Mouse (Mus musculus): ENCODE measurements around the gene Gnrhr.

The Gnrhr gene

DNA sequence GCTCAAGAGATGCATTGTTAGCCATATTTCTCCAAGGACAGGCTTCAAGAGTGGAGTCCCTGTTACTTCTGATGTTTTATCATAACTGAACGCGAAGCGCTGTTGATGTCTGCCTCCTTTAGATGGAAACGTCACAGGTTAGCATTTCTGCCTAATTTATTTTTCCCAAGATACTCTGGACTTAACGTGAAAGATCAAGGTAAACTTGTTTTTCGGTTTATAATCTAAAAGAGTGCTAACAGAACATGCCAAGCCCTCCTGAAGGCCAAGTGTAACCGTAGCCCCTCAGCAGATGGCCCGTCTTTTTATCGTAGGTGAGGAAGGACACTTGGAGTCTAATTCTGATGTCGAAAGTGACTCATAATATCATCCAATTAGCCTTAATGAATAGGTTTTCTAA lies at the start of gene Gnrhr:
Gene Gnrhr, minus strand, starts transcription at position 101 of the 400 bp plus-strand sequence.
- DNase-seq, result no peak

DNA sequence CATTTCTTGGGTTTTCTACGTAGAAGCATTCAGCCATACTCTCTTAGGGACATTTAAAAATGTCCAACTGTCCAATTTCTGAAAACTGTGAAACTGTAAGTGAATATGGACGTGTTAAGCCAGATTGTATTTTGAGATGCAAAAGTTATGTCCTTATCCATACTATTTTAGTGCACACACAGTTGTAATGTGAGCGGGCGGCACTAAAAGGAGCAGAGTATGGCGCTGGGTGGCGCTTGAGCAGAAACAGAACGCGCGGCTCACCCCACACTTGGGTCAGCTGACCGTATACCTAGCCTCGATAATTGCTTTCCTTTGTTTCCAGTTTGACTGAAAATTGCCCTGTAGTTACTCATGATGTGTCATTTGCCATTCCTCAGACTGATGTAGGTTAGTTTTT lies 48.9 kb upstream of the Gnrhr start:
- no peak for DNase-seq

- no peak for DNase-seq
Observed at GRCm38 (mm10) chr5:86244880-86245279, 47.2 kb upstream of the Gnrhr start.

- DNase-seq, result no peak
Observed at GRCm38 (mm10) chr5:86244275-86244674, 46.6 kb upstream of the Gnrhr start.

DNA sequence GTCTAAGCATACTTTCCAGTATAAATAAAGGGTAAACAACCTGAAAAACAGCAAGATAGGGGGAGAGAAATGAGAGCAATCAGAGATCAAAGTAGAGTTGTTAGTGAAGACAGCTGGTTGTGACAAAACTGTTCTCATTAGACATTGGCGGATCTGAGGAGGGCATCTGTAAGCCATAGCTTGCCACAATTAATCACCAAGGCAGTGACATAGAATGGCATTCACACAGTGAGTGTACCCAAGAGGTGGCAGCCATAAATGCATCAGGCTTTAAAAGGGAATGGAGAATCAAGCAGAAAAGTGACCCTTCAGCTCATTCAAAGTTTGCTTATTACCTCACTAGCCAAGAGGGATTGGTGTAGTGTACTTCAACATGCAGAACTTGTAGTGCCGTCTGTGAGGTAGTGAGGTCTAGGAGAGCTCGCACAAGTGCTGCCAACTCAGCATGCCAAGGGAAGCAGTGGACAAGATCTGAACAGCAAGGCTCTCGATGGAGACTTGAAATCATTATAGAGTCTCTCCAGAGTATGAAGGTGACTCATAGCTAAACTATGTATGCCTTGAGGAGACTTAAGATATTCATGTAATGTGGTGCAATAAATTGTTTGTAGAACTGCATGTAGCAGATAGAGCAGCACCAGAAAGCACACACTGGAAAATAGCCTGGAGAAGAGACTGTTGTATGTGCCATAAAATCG lies 29.6 kb upstream of the Gnrhr start:
- no peak for DNase-seq

DNA sequence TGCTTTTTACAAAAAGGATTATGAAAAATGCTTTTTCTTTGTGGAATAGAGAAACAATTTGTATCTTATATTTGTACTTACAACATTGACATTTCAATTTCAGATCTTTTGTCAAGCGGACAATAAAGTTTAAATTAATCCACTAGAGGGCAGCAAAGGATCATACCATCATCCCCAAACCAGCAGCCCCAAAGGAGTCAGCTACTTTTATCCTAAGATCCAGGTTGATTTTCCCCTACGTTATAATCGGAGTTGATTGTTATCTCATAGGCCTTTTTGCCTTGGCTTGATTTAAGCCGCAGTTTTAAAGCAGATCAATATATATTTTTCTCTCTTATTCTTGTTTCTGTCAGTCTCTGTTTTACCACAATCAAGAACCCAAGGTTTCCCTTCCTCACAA lies 6.3 kb downstream of the Gnrhr start:
- DNase-seq, result peak; percentile 20

GRCm38 (mm10) chr5:86190770-86191169 lies 6.9 kb downstream of the Gnrhr start:
- no peak for DNase-seq

DNA sequence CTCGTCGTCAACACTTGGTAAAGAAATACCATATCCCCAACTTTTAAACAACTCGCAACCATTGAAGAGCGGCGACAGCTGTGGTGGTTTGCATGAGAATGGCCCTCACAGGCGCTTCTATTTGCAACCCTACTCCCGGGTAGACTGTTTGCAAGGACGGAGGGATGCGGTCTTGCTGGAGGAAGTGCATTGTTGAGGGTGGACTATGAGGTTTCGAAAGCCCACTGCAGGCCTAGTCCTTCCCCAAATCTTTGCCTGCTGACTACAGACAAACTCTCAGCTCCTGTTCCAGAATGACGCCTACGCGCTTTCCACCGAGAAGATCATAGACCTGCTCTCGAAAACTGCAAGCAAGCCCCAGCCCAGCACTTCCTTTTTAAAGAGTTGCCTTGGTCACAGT lies 7.4 kb downstream of the Gnrhr start:
- no peak for DNase-seq

DNA sequence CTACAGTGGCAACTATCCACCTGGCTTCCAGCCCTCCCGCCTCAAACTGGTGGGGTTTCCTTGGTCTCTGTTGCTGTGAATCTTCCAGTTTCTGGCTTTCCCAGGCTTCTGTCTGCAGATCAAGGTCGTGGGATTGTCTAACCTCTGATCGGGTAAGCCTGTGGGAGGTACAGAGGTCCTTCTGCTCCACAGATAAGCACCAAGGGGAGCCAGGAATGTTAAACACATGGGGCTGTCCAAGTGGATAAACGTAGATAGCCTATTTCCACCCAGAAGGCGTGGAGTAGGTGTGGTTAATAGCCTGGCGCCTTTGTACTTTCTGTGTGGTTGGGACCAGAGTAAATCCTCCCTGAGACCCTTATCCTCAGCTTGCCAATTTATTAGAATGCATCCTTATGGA lies 10.3 kb downstream of the Gnrhr start:
- no peak for DNase-seq

DNA sequence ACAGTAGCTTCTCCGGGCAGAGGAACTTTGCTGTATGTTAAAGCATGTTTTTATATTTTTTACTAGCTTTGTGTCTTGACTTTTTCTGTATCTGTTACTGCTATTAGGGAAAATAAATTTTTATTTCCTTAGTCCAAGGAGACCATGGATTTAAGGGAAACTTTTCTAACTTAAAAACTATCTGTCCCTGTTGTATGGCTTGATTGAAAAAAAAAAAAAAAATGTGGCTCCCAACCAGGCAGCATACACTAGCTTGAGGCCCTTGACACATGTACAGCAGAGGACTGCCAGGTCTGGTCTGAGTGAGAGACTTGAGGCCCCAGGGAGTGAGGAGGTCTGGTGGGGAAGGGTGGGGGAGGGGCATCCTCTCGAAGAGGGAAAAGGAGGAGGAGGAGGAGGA lies 23.9 kb downstream of the Gnrhr start:
- no peak for DNase-seq

DNA sequence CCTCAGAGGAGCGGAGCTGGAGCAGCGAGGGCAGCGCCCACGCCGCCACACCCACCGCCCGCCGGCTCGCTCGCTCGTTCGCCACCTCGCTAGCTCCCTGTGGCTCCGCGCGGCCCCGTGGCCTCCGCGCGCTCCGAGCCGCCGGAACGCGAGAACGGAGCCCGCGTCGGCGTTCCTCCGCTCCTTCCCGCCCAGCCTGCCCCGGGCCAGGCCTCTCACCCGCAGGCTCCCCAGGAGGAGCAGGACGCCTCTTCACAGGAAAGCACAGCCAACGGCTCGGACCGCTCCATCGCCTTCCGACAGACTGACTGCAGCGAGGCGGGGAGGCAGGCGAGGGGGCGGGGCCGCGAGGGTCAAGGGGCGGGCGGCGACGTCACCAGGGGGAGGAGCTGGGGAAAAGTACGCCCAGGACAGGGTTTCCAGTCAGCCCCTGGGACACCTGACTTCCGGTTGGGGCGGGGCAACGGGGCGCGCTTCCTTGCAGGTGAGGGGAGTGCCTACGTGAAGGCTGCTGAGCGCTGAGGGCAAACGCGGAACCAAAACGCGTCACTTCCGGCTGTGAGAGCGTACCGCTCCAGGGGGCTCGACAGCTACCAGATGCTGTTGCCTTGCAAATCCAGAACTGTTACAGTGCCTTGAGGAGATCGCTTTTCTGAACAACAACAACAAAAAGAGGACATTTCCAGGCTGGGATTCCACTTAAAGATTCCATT lies 25.1 kb downstream of the Gnrhr start, which contains the start of gene Uba6:
Gene Uba6, minus strand, starts transcription at position 355 of the 713 bp plus-strand sequence.
- DNase-seq, result peak; percentile 99

- DNase-seq, result no peak
Observed at GRCm38 (mm10) chr5:86172088-86172448, 25.6 kb downstream of the Gnrhr start.

All from cerebellum, adult 8-10 months (tissue).